Mouse (Mus musculus) kidney, adult 18-20 months (tissue): ENCODE measurements around the gene Pmpca.
A peak's percentile ranks its signal among the peaks of the same experiment; 100 is the strongest.

Experiments used
- DNase-seq: peaks from one replicate; pipeline ENCODE4 v3.0.0; 2021

Pmpca gene

DNA sequence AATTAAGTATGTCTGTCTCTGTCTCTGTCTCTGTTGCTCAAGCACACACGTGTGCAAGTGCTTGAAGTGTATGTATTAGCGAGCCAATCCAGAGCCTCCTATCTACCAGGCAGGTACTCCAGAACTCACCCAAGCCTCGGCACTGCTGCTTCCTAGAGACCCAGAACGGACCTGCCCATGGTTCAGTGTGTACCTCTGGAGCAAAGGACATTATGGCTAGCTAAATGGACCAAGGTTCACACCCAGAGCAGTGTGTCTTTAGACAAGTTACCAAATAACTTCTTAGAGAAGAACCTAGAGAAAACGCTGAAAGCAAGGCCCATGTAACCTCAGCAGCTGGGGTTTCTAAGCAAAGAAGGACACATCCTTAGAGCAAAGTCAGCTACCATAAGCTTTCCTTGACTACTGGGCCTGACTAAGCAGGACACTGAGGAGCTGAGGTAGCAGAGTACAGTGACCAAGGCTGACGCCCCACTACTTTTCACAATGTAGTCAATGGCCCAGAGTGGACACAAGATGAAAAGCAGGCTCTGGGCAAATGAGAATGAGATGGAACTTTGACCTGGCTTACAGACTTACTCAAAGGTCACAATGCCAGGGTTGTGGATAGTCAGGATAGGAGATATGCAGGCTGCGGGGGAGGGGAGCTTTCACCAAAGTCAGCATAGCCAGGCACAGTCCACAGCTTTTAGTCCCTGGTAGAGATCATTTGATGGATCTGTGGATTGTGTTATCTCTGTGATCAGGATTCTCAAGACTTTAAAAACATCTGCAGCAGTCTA lies 45.8 kb downstream of the Pmpca start:
- DNase-seq: peak; percentile 43

DNA sequence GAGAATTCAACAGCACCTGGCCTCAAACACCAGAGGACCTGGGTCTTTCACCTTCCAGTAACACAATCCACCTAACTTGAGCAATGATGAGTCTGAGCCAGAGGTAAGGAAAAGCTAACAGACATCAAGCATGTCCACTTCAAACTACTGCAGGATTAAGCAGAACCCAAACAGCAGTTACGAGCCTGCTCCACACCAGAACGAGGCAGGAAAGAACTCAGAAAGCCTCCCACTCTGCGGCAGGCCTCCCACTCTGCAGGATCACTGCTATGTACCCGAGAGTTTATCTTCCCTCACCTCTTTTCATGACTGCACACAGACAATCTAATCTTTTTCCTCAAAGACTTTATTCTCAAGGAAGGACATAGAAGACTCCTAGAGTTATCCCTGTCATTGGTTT lies 48.1 kb downstream of the Pmpca start:
- no peak for DNase-seq

DNA sequence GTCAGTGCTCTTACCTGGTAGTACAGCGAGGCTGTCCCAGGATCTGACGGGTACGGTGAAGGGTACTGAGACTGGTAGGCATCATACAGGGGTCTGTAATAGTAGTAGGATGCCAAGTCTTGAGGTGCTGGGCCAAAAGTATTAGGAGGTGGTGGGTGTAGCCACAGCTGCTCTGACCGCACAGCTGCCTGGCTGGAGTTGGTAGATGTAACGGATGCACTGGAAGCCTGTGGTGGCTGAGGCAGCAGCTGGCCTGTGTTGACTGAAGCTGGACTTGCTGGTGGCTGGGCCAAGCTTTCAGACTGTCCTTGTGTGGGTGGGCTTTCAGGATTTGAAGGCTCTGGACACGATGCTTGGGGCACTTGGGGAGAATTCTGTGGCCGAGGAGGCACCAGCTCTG lies 49.2 kb downstream of the Pmpca start:
- no peak for DNase-seq

DNA sequence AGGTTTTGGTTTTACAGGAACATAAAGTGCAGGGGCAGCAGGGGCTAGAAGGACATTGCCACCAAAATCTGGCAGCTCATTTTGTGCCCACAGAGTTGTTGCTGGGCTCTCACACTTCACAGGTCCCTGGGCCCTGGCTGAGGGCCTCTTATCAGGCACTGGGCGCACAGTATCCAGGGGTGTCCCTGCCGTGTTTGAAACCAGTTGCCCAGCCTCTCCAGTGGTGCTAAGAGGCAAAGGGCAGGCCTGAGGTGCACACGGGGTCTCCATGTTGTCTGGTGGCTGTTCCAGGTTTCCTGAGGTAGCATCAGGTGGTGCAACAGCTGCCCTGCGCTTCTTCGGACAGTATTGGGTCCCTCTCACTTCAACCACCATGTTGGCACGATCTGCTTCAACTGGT lies 50.5 kb downstream of the Pmpca start:
- no peak for DNase-seq

DNA sequence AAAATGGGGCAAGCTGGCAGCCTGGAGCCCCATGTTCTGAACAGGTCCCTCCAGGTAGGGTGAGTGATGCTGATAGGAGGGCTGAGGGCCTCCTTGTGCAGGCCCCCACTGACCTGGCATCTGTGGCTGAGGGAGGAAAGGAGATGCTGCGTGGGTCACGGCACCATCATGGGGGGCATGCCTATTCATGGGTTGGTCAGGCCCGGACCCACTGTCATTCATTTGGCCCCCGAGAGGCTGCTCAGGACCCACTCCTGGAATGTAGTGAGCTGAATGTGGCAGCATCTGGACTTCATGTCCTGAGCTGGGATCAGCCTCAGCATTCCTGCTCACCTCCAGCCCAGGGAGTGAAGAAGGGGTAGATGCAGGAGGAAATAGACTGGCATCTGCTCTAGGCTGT lies 52.1 kb downstream of the Pmpca start:
- DNase-seq: no peak

DNA sequence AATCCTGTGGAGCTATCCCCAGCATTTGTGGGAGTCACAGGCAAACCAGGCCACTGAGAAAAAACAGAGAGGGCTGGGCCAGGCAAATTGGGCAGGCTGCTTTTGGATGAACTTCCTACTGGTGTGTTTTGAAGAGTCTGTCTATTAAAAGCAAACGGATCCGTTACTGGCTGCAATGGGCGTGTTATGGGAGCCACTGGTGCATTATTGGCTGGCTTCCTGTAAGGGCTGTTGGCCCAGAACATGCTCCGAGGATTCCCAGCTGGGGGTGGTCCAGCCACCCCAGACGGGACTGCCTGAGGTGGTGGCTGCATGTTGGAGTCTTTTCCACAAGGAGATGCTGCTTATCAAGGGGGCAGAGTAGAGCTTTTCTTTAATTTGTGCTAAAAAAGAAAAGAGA lies 52.5 kb downstream of the Pmpca start:
- DNase-seq: no peak

DNA sequence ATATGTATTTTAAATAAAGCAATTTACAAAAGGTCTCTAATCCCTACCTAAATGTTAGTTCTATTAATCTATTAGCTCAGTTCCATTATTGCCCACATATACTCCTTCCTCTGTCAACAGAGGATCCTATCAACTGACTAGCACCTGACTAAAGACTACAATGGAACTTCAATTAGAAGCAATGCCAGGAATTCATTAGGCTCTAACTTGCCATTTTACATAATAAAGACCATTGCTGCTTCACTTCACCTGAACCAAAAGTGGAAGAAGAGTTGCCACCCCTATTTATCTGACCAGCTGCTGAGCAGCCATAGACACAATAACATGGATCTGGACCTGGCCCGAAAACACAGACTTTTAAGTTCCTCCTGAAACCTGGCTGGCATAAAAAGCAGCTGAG lies 53.7 kb downstream of the Pmpca start:
- no peak for DNase-seq

DNA sequence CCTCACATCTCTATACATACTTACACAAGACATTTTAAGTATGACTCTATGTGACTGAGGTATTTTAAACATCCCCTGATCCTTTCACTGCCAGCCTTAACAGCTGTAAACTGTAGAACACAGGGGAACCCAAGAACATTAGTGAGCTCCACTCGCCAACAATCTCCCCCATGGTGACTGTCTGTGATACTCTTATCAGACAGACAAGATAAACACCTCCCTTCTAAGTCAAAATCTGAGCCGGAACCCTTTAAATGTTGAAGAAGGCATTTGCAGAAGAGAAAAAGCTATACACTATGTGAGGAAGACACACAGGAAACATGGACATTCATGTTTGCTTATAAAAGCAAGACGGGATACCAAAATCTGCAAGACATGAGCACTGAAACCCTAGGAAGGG lies 54.7 kb downstream of the Pmpca start:
- no peak for DNase-seq

DNA sequence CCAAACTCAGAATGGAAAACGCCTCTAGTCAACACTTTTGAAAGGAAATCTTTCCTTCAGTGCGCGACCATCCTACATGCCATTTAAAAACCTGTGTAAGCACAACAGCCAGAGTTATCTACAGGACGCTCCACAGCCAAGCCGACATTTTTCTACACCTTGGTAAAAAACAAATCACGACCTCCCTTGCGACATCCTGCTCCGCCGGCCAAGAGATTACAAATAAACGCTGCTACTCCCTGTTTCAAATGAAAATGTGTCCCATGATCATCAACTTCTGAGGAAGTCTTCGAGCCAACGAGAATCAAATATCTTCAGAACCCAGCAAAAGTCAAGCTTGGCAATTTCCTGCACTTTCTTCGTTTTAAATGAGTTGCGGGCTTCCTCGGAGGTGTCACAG lies 55.2 kb downstream of the Pmpca start:
- DNase-seq: no peak

DNA sequence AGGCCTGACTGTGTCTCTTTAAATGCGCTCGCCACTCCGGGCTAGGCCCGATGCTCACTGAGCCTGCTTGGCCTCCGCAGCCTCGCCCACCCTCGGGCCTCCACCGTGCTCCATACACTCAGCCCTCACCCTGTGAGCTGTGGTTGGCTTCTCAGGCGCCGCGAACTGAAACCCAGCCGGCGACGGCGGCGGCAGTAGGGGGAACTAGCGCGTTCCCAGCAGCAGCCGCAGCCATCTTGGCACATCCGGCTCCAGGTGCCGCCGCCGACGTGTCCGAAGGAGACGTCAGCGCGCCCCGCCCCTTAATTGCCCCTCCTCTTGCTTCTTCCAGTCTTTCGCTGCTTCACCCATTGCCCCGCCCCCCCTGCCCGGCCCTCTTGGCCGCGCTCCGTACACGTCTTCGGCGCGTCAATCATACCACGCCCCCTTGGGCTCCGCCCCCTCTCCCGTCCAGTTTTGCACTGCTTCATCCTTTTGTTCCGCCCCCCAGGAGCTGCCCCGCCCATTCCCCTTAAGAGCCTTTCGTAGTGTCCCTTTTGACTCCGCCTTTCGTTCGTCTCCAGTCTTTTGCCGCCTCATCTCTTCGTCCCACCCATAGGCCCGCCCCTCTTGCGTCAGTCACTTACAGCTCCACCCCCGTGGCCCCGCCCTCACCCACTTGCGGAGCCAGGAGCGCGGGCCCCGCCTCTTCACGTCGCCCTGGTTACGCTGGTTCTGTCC lies 56.0 kb downstream of the Pmpca start, which contains the start of gene Sec16a:
Gene Sec16a, minus strand, starts transcription at position 271 of the 720 bp plus-strand sequence.
- peak; percentile 100 for DNase-seq

DNA sequence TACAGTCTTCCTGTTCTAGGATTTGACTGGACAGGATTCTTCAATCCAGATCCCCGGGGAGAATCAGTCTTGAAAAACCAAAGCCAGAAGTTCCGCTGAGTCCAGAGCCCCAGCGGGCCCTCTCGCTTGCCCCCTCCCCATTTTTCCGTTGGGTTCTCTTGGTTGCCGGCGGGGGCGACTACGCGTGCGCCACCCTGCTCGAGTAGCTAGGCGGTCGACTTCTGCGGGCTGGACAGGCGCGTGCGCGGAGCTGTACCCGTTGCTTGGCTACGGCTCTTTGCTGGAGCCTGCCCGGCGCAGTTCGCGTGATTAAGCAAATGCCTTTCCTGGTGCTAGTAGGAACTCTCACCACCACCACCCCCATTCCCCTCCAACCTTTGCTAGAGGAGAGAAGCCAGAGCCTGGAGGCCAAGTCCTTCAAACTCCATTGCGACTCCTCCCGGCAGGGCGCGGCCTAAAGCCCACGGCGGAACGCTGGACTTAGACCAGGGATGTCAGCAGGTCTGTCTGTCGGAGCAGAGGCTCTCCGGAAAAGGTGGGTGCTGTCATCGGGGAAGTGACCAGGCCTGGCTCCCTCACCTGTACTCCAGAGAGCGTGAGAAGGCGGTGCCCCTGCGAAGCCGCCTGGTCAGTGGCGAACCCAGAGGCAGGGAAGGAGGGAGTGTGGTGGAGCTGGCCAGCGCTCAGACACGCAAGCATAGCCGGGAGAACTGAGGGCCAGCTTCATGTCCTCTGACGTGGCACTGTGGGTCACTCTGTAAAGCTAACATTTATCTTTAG lies 56.7 kb downstream of the Pmpca start:
- DNase-seq: no peak

DNA sequence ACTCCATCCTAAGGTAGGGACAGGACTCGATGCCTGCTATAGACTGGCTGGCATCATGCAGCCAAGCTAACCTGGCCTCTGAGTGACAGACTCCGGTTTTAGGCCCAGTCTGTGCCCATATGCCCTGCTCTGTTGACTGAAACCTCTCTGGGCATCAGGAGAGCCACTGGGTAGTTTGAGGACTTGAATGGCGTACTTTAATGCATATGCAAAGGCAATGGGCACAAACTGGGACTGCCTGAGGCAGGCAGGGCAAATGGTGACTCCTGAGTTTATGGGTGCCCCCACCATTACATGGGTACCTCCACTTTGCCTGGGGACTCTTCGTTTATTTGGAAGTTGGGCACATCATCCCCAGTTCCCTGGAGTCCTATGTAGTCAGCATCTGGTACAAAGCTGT lies 57.5 kb downstream of the Pmpca start:
- DNase-seq: no peak
